Mouse (Mus musculus) spleen, postnatal 14 days (tissue): ENCODE data around the gene Ptprd.

Experiments
- DNase-seq, 2 experiments: peaks; one replicate each; pipeline ENCODE4 v3.0.0; 2021 to 2022; ENCODE audit warnings: low spot score in 2 of 2

The Ptprd gene

DNA sequence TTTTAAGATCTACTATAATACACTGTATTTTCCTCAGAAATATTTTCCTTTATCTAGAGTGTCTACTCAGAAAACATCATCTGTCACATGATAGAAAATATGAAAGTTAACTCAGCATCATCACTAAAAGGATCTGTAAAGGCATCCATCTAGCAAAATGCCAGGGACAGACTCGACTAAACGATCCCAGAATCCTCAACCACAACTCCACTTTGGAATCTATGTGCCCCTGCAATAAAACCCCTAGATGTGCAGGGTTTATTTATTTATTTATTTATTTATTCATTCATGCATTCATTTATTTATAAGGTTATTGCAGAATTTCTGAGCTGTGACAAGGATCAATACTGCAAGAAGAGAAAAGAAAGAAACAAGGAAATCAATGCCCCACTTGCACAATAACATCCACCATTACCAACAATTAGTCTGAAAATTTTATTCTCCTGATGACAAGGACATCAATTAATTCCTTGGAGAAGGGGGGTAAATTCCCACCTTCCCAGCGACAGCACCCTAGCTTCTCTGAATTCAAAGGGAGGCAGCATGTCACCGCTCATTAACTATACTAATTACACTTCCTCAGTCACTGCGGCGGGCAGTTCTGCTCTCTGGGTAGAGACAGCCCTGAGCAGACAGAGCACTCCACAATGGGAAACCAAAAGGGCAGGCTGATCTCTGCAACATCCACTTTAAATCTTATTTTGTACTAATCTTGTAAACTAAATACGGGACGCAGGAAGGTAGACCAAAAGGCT lies 2186.0 kb downstream of the Ptprd start:
- DNase-seq, result no peak

DNA sequence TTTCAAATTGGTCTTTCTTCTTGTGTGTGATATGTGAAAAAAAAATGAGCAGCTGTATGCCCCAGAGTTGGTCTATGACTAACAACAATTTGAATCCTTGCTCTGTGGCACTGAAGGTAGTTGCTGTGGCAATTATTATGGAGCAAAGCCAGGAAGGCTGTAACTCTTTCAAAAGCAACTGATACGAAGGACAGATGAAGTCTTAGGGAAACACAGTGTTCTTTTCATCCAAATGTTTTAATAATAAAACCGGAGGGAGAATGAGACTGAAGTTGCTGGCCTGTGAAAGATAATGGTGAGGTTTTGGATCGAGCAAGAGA lies 2187.3 kb downstream of the Ptprd start:
- no peak for DNase-seq

DNA sequence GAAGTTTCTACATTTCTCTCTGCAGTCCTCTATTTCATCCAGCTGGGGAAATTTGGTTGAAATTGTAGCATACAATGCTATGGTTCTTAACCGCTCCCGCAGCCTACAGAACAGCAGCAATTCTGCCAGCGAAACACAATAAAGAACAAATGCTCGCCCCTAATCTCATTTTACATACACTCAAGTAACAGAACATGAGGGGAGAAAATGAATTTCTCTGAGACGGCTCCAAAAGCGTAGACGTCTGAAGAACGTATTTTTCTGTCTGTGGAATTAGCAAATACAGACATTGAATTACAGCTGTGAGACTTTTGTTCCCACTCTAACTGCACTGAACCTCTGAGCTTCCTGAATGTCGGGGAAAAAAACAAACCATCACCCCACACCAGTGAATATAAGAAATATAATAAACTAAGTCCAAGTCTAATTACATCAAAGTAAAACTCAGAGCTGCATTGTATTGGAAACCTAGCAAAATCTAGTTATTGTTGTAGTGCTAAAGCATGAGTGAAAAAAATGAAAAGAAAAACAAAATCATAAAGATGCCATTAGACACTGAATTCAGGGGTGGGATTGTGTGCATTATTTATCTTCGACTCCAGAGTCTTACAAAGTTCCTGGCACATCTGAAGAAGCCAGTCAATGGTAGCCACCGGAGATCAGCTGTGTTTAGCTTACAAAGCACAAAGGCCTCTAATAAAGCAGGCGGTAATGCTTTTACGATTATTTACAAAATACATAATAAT lies 2187.8 kb downstream of the Ptprd start:
- no peak for DNase-seq

DNA sequence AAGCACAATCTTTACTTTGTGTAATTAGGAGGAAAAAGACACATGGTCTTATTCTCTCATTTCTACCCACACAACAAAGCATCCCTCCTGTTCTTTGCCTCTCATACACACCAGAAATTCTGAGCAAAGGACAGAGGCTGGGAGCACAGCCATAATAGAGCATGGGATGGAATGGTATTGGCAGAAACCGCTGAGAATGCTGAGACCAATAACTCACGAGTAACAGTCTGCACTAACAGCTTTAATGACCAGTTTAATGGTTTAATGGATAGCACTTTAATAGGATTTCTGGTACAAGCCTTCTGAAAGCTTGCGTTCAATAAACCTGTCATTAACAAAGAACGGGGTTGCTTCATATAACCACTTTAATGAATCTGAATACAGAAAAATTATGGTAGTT lies 2190.1 kb downstream of the Ptprd start:
- no peak for DNase-seq

DNA sequence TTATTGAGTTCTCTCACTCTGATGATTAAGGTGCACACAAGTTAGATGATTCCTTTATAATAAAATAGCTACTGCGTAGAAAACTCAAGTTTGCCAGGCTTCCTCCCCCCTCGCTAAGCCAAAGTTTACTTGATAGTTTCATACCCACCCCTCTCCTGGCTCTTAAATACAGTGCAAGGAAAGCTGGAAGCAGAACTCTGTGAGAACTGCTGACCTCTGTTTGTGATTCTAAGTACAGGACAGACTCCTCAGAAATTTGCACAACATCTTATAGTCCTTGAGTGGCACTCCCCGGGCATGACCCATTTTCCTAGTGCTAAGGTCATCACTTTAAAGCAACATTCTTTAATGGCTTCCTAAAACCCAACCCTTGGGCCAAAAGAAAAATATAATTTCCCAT lies 2196.7 kb downstream of the Ptprd start:
- no peak for DNase-seq

DNA sequence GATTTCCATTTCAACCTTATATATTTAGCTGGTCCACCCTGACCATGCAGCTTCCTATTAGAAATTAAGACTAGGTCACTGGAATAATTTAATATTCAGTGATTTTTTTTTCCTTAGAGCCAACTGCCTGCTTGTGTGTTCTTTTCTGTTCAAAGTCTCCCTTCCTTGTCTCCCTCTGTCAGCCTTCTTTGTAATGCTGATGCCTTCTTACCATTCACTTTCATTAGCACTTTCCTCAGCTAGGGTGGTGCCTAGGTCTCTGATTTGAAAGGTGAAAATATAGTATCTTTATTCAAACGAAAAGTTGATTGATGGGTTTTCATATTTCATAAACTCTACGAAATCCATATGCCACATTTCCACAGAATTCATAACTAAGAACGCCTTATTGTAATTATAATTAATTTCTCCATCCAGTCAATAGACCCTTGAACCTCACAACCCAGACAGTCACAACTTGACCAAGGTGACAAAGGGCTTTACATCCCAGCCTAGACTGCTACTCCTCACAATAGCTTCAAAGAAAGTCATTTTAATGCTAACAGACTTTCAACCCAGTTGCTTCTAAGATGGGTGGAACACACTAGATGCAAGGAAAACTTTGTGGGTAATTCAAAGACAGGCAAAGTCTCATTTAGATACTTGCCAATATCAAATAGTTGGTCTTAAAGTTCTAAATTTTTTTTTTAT lies 2197.5 kb downstream of the Ptprd start:
- no peak for DNase-seq

DNA sequence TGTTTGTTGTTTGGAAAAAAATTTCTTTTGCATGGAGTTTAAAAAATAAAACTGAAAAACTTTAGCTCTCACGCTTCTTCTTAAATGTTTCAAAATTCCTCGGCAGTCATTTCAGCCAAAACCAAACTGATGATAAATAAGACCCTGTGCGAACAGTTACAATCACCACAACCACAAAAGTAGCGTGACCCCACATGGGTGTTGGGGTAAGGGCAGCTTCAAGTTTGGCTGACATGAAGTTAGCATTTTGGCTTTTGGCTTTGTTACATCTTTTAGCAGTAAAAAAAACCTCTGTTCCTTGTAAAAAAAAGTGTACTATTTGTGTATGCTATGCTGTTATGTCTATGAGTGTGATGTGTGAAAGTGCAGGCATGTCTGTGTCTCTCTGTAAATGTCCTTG lies 2203.2 kb downstream of the Ptprd start:
- DNase-seq, result no peak

DNA sequence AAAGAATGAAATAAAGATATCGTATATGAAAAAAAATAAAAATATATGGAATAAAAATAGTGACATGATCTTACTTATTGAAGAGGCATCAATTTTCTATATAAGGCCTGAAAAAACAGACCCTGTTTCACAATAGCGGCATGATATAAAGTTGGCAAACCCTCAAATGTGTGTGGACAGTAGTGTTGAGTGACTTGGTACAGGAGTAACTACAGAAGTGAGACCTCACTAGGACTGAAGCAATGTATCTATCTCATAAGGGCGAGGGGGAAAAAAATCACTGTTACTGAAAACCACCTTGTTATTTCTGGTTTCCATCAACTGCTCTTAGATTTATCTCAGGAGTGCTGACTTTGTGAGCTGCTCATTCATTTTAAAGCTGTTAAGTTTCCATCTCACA lies 2204.5 kb downstream of the Ptprd start:
- no peak for DNase-seq

DNA sequence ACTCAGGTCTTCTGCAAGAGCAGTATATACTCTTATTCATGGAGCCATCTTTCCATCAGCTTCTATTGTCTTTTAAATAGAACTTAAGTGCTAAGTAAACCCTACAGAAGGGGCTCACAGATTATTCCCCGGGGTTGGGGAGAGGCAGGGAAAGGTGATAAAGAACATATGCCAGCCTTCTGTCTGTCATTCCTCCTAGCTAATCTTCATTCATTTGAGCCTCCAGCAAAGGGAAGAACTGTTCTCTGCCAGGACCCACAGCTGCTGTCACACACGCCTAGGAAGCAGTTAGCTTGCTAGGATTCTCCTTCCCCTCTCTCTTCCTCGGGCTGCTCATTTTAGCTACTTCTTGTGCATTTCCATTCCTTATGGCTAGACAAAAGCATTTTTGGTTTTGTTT lies 2205.0 kb downstream of the Ptprd start:
- DNase-seq, result no peak

DNA sequence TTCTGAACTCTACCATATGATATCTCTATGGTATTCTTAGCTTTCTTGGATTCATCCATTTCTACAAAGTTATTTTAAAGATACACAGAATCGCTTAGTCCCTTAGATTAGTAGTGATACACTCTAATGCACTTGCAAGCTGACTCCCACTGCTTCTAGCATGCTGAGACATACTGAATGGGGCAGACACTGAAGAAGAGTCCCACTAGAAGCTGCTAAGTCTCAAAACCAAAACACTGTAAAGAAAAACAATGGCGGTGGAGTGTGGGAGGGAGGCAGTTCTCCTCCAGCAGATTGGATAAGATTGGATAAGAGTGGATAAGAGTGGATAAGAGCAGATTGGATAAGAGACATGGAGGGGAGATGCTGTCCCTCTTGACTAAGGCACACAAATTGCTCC lies 2207.6 kb downstream of the Ptprd start:
- DNase-seq, result no peak

DNA sequence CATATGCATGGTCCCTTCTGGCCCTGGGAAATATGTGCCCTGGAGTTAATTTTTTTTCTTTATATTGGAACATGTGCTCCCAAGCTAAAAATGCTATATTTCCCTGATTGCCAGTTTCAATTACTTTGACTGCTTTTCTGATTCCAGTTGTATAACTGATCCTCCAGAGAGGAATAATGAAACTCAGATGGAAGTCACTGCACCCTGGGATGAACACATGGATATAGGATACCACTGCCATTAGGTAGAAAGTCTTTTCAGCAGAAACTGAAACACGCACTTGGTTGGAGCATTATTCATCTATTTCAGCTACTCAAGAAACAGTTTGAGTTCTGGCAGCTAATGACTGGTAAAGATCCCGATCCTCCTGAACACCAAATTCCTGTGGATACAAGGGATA lies 2211.5 kb downstream of the Ptprd start:
- DNase-seq, result no peak

DNA sequence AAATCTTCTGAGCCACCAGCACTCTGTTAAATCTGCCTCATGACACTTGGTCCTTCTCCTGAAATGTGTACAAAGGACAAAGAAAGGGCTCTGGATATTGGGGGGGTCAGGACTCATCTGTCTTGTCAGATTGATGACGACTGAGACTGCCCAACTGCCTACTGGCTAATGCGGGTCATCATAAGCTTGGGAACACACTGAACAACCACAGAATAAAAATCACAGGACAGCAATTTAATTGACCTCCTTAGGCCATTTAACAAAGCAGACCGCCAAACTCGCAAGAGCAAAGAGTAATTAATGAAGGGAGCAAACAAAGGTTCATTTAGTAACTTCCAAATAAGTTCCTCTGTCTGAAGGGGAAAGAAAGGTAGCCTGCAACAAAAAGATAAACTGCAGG lies 2215.9 kb downstream of the Ptprd start:
- no peak for DNase-seq

DNA sequence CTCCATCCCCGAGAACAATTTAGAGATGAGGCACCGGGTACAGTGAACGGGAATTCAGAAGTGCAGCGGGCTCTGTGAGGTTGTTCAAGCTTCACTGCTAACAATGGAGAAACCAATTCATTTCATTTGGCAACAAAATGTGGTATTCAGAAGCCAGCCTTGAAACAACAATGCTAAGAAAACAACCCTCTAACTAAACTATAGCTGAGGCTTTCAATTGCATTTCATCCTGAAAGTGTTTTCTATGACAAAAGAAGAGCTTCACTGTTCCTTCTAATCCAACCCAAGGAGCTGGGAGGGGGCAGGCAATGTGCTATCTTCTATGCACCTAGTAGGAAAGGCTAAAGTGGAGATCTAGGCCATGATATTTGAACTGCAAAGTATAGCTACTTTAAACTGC lies 2217.2 kb downstream of the Ptprd start:
- DNase-seq, result no peak

DNA sequence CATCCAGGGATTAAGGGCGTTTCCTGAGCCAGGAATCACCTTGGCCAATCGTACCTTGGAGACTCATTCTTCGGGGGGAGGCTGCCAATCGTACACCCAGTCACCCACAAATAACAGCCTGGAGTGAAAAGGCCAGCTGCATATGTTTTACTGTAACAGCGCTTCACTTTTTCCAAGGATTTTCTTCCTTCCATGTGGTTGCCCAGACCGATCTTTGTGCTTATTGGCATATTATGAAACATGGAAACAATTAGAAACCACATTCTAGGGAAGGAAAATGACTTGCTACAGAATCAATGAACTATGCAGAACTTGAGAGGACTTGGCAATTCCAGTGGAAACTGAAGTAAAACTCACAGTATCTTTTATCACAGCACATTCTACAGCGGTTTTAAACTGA lies 2218.7 kb downstream of the Ptprd start:
- no peak for DNase-seq

DNA sequence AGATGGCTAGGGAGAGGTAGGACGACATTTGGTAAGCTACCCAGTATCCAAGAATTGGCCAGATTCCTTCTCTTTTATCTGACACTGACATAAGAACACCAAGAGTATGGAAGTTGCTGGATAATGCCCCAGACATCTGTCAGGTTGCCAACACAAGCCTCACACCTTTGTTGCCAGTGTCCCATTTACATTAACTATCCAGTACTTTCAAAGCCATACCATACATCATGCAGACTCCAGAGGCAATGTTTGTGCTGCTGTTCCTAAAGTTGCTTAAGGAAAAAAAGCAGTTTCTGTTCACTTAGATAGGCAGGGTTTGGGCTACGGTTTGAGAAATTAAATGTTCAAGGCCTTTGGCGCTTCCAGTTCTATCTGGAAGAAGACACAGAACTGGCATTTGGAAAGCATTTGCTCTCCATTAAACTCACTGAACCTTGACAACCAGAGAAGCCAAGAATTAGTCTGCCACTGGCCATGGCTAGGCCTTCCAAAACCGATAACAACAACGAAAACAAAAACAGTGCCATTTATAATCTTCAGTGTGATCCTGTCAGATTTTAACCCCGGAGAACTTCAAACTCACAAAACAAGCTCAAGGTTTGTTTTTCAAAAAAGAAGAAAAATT lies 2220.0 kb downstream of the Ptprd start:
- DNase-seq, result no peak

DNA sequence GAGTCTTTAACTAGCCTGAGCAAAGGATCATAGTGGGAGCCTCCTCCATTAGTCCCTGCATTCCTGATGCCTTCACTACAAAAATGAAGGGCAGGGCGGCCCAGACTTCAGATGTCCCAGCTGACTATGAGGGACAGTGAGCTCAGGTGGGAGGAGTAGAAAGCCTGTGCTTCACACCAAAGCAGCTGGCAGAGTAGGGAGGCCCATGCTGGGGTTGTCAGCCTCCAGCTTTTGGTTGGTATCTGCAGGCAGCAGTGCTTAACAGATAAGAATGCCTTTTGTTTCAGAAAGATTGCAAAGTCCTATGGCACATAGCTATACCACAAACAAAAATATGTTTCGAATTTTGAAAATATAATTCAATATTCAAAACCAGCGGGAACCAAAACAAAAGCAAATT lies 2237.0 kb downstream of the Ptprd start:
- DNase-seq, result no peak

DNA sequence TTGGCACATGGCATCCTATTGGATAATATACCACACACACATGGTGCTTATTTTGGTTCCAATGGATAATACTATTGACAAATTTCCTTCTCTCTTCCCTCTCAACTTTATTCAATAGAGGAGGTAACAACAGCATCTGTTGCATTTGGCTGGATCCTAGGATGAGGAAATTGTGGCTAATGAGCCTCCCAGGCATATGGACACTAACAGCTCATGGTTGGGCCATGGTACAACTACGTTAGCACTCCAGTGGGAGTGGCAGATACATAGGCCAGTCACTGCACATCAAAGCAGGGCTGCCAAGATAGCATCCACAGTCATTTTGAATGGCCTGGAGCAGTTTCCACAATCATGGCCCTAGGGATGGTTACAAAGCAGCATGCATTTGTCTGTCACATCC lies 2238.4 kb downstream of the Ptprd start:
- DNase-seq, result no peak

DNA sequence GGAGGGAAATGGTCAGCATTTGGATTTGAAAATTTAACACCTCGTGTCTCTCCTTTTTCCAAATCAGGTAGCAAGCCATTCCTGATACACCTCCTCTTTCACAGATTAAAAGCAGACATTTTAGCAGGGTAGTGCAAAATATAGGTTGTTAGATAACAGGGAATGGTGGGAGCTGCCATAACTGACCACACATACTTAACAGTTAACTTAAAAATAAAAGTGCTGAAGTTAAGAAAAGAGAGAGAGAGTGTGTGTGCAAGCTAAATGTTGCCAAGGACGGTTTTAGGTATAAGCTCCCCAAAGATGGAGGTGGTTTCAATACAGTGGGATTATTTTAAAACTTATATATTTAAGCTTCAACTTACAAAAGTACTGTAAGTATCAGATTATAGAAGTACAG lies 2241.8 kb downstream of the Ptprd start:
- DNase-seq, result no peak

DNA sequence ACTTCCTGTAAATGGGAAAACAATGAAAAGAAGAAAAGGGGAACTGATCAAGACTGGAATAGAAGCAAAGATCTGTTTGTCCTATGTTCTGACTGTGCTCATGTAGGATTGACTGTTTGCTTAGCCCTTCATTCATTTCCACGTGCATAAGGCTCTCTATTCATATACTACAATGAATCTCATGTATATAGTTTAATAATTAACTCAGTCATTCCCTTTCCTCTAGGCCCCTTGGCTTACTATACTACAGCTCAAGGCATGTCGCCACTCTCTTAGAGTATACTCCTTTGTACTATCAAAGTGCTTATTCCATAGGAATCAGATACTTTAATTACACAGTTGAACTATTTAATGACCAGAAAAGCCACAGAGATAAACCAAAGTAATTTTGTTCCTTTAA lies 2243.1 kb downstream of the Ptprd start:
- DNase-seq, result no peak

DNA sequence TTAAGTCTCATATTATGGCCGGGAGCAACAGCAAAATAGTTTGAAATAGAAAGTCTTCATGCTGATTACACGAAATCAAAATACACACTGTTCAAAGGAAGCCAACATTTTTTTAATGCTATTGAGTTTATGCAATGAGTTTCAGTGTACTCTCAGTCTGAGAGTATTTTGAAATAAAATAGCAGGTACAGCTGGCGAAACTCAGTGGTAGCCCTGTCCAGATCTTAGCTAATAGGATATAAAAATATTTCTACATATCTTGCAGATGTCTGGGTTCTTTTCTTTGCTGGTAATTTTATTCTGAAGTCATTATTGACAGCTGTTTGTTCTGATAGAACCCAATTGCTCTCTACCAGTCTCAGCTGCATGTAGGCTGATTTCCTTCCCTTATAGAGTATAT lies 2246.0 kb downstream of the Ptprd start:
- no peak for DNase-seq

DNA sequence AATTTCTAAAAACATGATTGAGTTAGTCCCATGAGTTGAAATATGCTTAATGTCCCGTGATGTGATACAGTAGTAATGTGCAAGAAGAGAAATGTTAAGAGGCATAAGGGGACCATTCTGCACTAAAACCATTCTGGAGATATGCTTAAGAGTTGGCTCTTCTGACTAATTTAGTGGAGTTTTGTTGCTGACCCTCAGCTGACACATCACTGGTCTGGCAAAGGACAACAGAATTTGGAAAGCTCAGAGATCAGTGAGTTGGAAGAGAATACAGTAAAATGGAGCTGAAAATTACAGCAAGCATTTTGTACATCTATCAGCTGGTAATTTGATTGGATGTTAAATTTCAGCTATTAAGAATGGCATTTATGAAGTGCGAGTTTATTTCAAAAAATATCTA lies 2248.8 kb downstream of the Ptprd start:
- DNase-seq, result no peak

DNA sequence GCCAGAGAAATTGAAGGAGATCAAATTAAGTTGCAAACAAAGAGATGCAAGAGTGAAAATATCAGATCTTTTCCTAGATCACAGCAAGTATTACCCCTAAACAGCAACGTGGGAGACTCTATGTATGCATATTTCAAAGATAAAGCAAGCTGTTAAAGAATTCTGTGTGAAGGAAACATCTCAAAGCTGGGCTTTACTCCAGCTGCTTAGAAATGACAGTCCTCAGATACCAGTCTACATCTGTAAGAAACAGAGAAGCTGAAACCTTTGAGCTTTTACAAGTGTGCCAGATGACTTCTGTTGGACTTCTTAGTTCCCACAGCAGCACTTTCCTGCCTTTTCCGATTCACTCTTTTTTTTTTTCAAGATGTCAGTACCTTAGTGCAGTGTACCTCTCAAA lies 2249.9 kb downstream of the Ptprd start:
- DNase-seq, result no peak
